Mouse (Mus musculus) R1 (cell line): ENCODE measurements around the gene Vmn1r49.
"Not testable (repeated sequence)": the region's sequence is repeated elsewhere in the genome, so short reads cannot be mapped to it uniquely, and the experiment has no call there.

ENCODE experiments used
- DNase-seq: peaks from one replicate; pipeline ENCODE4 v3.0.0-alpha.2; 2018; ENCODE audit warnings: low read depth, low spot score

Vmn1r49 gene

DNA sequence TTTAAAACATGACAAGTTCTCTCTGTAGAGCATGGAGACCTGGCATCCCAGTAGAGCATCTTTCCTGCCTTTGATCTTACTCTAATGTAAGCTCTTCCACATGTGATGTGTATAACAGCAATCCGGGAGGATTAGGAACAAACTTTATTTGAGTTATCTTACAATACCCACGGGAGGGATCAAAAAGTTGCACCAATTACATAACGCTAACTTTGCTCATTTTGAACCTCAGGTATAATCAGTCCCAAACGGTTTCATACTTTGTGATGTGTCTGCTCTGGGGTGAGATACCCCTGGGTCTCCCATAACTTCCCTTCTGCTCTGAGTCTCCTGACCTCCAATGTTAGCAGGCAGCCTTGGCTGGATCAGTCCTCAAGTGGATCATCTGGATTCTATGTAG is at the start of gene Vmn1r49:
TSS of gene Vmn1r49 (minus strand) at position 101 of the 400 bp plus-strand sequence.
- no peak for DNase-seq

DNA sequence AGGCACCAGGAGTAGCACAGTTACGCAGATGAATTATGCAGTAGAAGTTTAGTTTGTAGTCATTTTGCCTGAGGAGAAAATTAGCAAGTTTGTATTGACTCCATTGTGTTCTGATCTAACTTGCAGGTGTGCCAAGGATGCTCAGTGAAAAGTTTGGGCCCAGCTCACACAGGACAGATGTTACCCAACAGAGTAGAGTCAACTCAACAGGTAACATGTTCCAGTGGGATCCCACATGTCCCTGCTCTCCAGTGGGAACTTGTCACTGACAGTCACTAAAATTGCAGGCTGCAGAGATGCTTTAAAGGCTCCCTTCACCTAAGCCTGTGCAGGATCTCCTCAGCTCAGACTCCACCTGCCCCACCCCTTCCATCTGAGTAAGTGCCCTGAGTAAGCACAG is 44.0 kb upstream of the Vmn1r49 start, which contains the start of gene Vmn1r51:
TSS of gene Vmn1r51 (plus strand) at position 301 of the 400 bp plus-strand sequence.
- DNase-seq: not testable (repeated sequence)

DNA sequence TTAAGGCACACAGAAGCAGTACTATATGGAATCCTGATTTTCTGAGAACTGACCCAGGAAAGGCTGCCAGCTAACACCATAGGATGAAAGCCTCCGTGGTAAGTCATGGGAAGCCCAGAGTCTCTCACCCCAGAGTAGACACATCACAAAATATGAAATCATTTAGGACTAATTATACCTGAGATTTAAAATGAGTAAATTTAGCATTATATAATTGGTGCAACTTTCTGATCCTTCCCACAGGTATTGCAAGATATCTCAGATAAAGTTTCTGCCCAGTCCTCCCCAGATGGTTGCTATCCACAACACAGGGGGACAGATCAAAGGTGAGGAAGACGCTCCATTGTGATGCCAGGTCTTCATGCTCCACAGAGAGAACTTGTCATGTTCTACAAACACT is 22.8 kb upstream of the Vmn1r49 start, which contains the start of gene Vmn1r50:
TSS of gene Vmn1r50 (plus strand) at position 301 of the 400 bp plus-strand sequence.
- DNase-seq: no peak

DNA sequence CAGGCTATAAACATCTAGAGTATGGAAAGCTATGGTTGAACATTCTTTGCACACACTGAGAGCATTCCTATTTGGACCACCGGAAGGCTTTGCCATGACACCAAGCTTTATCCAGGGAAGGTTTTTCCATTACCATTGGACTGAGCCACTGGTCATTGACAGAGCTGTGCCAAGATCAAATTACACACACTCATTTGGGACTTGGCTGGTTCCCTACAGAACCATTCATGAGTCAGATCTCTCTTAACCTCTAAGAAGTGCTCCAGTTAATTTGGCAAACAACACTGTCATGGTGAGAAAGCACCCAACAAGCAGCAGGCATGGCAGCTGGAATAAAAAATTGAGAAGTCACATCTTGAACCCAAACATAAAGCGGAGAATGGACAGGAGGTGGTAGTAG is 22.3 kb upstream of the Vmn1r49 start:
- no peak for DNase-seq

DNA sequence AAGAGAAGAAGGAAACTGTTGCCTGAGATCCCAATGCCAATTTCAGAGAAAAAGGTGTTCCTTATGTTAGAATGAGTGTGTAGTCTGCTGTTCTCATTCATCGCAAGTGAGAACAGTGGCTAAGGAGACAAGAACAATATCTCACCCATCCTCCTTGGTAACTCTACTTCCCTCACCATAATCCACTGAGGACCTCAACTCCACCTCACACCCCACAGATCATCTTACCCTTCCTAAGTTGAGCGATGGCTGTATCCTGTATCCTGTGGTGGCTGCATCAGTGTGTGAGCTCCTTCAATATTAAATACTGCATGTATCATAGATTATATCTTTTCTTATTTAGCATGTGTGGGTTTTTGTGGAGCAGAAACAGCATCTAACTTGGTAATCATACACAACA is 41.6 kb downstream of the Vmn1r49 start, which contains the start of gene Vmn1r48:
TSS of gene Vmn1r48 (minus strand) at position 101 of the 400 bp plus-strand sequence.
- DNase-seq: not testable (repeated sequence)
